Mouse (Mus musculus): ENCODE measurements around the gene Sf1.

- no peak for TF ChIP-seq POLR2A (IDR thresholded peaks at IDR 0.05; ENCODE audit: insufficient read depth, low read length)
- TF ChIP-seq CTCF (IDR thresholded peaks at IDR 0.05; ENCODE audit: low read depth, low read length) = no peak
- TF ChIP-seq EP300 (IDR thresholded peaks at IDR 0.05; ENCODE audit: insufficient read depth, low read depth, low read length) = no peak
Observed at GRCm38 (mm10) chr19:6398447-6399284, 35.2 kb downstream of the Sf1 start.
